Mouse (Mus musculus) limb, embryonic 10.5 days (tissue): ENCODE data around the gene Enpp5. TPM values are rescaled to one million over a fixed set of nuclear protein-coding genes. Genes with fewer than 3 reads are reported as not detected.
A peak's percentile ranks its signal among the peaks of the same experiment; 100 is the strongest.

Source experiments
- DNase-seq: peaks from one replicate; pipeline ENCODE4 v3.0.0-alpha.2; 2017; ENCODE audit warnings: low spot score
- H3K27ac ChIP-seq: fragments of 300-500 bp; sonication (generic); 2 replicates; pipeline ENCODE4 v1.5.1; 2016; ENCODE audit warnings: mild to moderate bottlenecking
- H3K27me3 ChIP-seq: fragments of 300-500 bp; sonication (generic); 2 replicates; pipeline ENCODE4 v1.6.1; 2016; ENCODE audit warnings: low read depth, mild to moderate bottlenecking; ENCODE audit not compliant: poor library complexity, severe bottlenecking
- H3K36me3 ChIP-seq: fragments of 300-500 bp; sonication (generic); 2 replicates; pipeline ENCODE4 v1.6.1; 2016; ENCODE audit warnings: mild to moderate bottlenecking, moderate library complexity
- H3K4me1 ChIP-seq: fragments of 300-500 bp; sonication (generic); 2 replicates; pipeline ENCODE4 v1.6.1; 2016
- H3K4me3 ChIP-seq: fragments of 300-500 bp; sonication (generic); 2 replicates; pipeline ENCODE4 v1.5.1; 2016; ENCODE audit warnings: mild to moderate bottlenecking, moderate library complexity
- H3K9me3 ChIP-seq: fragments of 300-500 bp; sonication (generic); replicated peaks from 2 replicates; pipeline ENCODE4 v1.6.1; 2016; ENCODE audit warnings: mild to moderate bottlenecking
- WGBS: fragments of 180-500 bp; shearing (Covaris S2); methylation state at CpG from one replicate; pipeline ENCODE4 v1.1.7; 2016; 5-methylcytosine and 5-hydroxymethylcytosine counted together
- polyA plus RNA-seq: library from polyadenylated mRNA; unstranded; fragments of >200 nt; fragmentation: Nextera tagmentation; extraction: Ambion mirVana; gene quantifications from 2 replicates; pipeline ENCODE4 v1.2.1, GENCODE M21; 2016

Gene Enpp5
- polyA plus RNA-seq = 4.6 and 7.9 TPM in 2 replicates

DNA sequence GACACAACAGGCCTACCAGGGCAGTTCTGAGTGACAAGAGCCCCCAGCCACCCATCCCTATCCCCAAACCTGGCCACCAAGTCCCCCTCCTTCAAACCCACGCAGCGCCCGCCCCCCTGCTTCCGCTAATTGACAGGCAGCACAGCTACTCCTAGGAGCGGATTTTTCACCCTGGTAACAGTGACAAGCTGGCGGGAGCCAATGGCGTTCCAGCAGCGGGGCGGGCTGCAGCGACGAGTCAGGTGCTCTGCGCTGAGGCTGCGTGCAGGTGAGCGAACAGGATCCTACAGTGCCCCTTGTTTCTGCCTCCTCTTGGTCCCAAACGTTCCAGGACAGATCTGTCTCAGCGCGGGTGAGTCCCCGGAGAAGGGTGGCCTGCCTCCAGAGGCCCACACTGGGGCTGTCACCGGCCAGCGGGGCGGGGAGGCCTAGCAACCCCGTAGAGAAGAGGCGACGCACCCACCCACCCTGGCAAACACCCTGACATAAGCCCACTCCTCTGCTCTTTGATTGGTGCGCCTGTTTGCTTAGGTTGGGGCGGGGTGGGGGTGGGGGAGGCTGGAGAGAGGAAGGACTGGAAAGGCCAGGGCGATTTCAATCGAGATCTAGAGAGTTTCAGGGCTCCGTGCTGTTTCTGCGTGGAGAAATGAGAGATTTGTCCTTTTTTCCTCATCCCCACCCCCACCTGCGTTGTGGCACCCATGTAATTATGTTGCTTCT is at the start of gene Enpp5:
Gene Enpp5, plus strand, starts transcription at position 183 of the 720 bp plus-strand sequence.
- 0 out of 2 replicates have a peak, but pooled peaks cover 11% of the 10 kb centered on the region for H3K4me1 ChIP-seq
- H3K36me3 ChIP-seq = no peaks in the 10 kb centered on the region
- peak within 1 kb of the TSS; percentile 61 for H3K27ac ChIP-seq
- peak; percentile 81 for DNase-seq
- H3K27me3 ChIP-seq = peaks cover 11% of the 10 kb centered on the region
- peak within 1 kb of the TSS; percentile 72 for H3K4me3 ChIP-seq
- 1% methylated on average over 31 of the region's 31 CpGs for WGBS
- H3K9me3 ChIP-seq = no peaks in the 10 kb centered on the region

GRCm38 (mm10) chr17:44029616-44030015 is 49.0 kb upstream of the Enpp5 start:
- Histone ChIP-seq H3K27ac (no peak overlapping the region), H3K9me3 (no peaks in the 10 kb centered on the region), H3K36me3 (no peaks in the 10 kb centered on the region), H3K27me3 (no peaks in the 10 kb centered on the region), H3K4me3 (no peak overlapping the region), H3K4me1 (no peaks in the 10 kb centered on the region)
- WGBS = 73% methylated on average over 5 of the region's 5 CpGs
- DNase-seq = no peak

GRCm38 (mm10) chr17:44030776-44031587 is 47.6 kb upstream of the Enpp5 start:
- no peaks in the 10 kb centered on the region for H3K4me1 ChIP-seq
- H3K27me3 ChIP-seq = no peaks in the 10 kb centered on the region
- H3K27ac ChIP-seq = no peak overlapping the region
- H3K9me3 ChIP-seq = no peaks in the 10 kb centered on the region
- 75% methylated on average over 3 of the region's 3 CpGs for WGBS
- H3K4me3 ChIP-seq = no peak overlapping the region
- no peak for DNase-seq
- H3K36me3 ChIP-seq = no peaks in the 10 kb centered on the region

DNA sequence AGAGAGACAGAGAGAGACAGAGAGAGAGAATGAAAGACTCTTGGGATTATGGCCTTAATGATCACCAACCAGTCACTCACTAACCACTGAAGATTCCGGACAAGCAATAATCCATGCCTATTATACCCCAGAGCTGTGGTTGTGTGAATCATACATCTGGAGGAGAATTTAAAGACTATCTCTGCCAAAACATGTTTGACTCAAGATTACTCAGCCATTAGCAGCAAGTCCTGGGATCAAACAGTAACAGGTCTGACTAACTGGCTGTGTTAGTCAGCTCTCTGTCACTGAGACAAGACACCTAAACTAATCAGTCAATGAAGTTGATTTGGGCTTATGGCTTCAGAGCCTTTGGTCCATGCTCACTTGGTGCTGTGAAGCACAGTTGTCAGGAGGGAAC is 43.6 kb upstream of the Enpp5 start:
- Histone ChIP-seq H3K27ac (no peak overlapping the region), H3K36me3 (no peaks in the 10 kb centered on the region), H3K27me3 (no peaks in the 10 kb centered on the region), H3K9me3 (no peaks in the 10 kb centered on the region), H3K4me3 (no peak overlapping the region), H3K4me1 (no peaks in the 10 kb centered on the region)
- DNase-seq = no peak
- WGBS = 100% methylated on average over 1 of the region's 1 CpGs

DNA sequence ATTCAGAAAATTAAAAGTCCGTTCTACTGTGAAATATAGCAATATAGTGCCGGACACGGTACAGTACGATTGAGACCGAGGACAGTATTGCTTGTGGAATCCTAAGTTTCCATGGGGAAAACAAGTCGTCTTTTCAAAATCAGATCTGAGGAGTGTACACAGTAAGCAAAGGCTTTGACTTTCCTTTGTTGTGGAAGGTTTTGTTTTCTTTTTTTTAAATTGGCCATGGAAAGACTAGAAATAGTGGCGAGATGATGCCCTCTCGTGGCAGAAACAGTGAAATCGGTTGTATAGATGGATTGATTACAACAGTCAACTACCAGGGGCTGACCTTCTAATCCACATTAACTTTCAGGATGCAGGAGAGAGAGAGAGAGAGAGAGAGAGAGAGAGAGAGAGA is 40.0 kb upstream of the Enpp5 start:
- 66% methylated on average over 9 of the region's 9 CpGs for WGBS

DNA sequence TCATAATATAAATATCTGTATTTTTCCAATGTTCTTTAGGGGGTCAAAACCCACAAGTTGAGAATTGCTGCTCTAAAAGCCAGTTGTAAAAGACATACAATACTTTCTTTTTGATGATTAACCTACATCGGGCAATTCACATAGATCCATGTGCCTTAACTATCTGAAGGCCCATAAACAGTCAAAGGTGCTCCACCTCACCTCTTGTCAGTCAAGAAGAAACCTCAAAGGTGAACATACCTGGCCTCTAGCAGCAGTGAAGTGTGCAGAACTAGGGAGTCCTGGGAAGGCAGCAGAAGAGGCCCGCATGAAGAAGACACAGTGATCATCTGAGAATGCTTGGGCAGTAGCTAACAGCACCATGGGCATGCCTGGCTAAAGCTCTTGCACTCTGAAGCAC is 38.2 kb upstream of the Enpp5 start:
- no peak for DNase-seq
- Histone ChIP-seq H3K36me3 (no peaks in the 10 kb centered on the region), H3K4me3 (no peak overlapping the region), H3K27me3 (no peaks in the 10 kb centered on the region), H3K9me3 (no peaks in the 10 kb centered on the region), H3K27ac (no peak overlapping the region), H3K4me1 (no peaks in the 10 kb centered on the region)
- 93% methylated on average over 2 of the region's 2 CpGs for WGBS

More for the DNA sequence above, 40.0 kb upstream of the Enpp5 start:
- Histone ChIP-seq H3K4me1 (no peaks in the 10 kb centered on the region), H3K27me3 (no peaks in the 10 kb centered on the region), H3K27ac (no peak overlapping the region), H3K36me3 (no peaks in the 10 kb centered on the region), H3K4me3 (no peak overlapping the region), H3K9me3 (no peaks in the 10 kb centered on the region)
- DNase-seq = peak; percentile 54

GRCm38 (mm10) chr17:44042301-44042700 is 36.3 kb upstream of the Enpp5 start:
- Histone ChIP-seq H3K36me3 (no peaks in the 10 kb centered on the region), H3K9me3 (no peaks in the 10 kb centered on the region), H3K4me3 (no peak overlapping the region), H3K4me1 (no peaks in the 10 kb centered on the region), H3K27me3 (no peaks in the 10 kb centered on the region), H3K27ac (no peak overlapping the region)
- DNase-seq = no peak
- 80% methylated on average over 2 of the region's 2 CpGs for WGBS

- 90% methylated on average over 8 of the region's 8 CpGs for WGBS
- no peak for DNase-seq
Observed at GRCm38 (mm10) chr17:44042861-44043260, 35.8 kb upstream of the Enpp5 start.

DNA sequence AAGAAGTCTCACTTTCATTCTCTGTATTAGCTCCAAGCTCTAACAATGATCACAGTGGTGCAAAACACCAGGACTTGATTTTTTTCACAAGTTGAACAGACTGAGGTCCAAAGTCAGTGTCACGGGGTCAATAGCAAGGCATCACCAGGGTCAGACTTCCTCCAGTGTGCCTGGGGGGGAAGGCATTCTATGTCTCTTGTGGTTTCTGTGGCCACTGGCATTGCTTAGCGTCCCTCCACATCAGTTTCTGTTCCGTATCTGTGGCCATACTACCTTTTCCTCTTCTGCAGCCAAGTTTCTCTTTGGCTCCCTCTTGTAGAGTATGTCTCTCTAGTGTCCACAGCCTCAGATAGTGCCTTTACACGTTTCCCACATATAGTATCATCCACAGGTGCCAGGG is 25.2 kb upstream of the Enpp5 start:
- no peak overlapping the region for H3K27ac ChIP-seq
- H3K4me3 ChIP-seq = no peak overlapping the region
- H3K9me3 ChIP-seq = no peaks in the 10 kb centered on the region
- H3K27me3 ChIP-seq = no peaks in the 10 kb centered on the region
- no peaks in the 10 kb centered on the region for H3K4me1 ChIP-seq
- 82% methylated on average over 4 of the region's 4 CpGs for WGBS
- H3K36me3 ChIP-seq = no peaks in the 10 kb centered on the region
- no peak for DNase-seq

More at GRCm38 (mm10) chr17:44042861-44043260, 35.8 kb upstream of the Enpp5 start:
- no peaks in the 10 kb centered on the region for H3K4me1 ChIP-seq
- H3K27me3 ChIP-seq = no peaks in the 10 kb centered on the region
- no peaks in the 10 kb centered on the region for H3K9me3 ChIP-seq
- H3K36me3 ChIP-seq = no peaks in the 10 kb centered on the region
- H3K4me3 ChIP-seq = no peak overlapping the region
- no peak overlapping the region for H3K27ac ChIP-seq

- whole genome bisulfite sequencing = 92% methylated on average over 1 of the region's 1 CpGs
- H3K27ac ChIP-seq = no peak overlapping the region
- no peak overlapping the region for H3K4me3 ChIP-seq
- no peaks in the 10 kb centered on the region for H3K9me3 ChIP-seq
- H3K36me3 ChIP-seq = no peaks in the 10 kb centered on the region
- no peaks in the 10 kb centered on the region for H3K4me1 ChIP-seq
- no peak for DNase-seq
- no peaks in the 10 kb centered on the region for H3K27me3 ChIP-seq
Observed at GRCm38 (mm10) chr17:44057123-44057522, 21.5 kb upstream of the Enpp5 start.

DNA sequence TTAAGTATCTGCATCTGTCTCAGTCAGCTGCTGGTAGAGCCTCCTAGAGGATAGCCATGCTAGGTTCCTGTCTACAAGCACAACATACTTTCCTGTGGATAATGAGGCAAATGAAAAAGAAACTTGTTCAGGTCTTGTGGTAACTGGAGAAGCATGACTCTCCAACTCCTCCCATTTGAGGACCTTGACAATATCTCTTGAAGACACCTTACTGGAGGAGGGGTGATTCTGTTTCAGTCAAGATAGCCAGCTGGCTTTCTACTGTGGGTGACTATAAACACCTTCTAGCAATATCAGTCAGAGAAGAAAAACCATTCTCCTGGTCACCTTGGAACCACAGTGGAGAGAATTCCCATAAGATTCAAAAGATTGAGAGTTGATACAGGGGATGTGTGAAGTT is 20.5 kb upstream of the Enpp5 start:
- Histone ChIP-seq H3K4me3 (no peak overlapping the region), H3K27ac (no peak overlapping the region), H3K36me3 (no peaks in the 10 kb centered on the region), H3K27me3 (no peaks in the 10 kb centered on the region), H3K9me3 (no peaks in the 10 kb centered on the region), H3K4me1 (no peaks in the 10 kb centered on the region)
- no peak for DNase-seq

GRCm38 (mm10) chr17:44060781-44061180 is 17.8 kb upstream of the Enpp5 start:
- Histone ChIP-seq H3K4me1 (no peaks in the 10 kb centered on the region), H3K27me3 (no peaks in the 10 kb centered on the region), H3K36me3 (no peaks in the 10 kb centered on the region), H3K9me3 (no peaks in the 10 kb centered on the region), H3K27ac (no peak overlapping the region), H3K4me3 (no peak overlapping the region)
- 100% methylated on average over 1 of the region's 1 CpGs for whole genome bisulfite sequencing
- no peak for DNase-seq

GRCm38 (mm10) chr17:44061289-44061890 is 17.2 kb upstream of the Enpp5 start:
- no peak for DNase-seq
- Histone ChIP-seq H3K27me3 (no peaks in the 10 kb centered on the region), H3K9me3 (no peaks in the 10 kb centered on the region), H3K36me3 (no peaks in the 10 kb centered on the region), H3K4me1 (no peaks in the 10 kb centered on the region), H3K27ac (no peak overlapping the region), H3K4me3 (no peak overlapping the region)
- 83% methylated on average over 5 of the region's 5 CpGs for WGBS
